Mouse (Mus musculus): ENCODE results near the gene Gm11939. TPM values are rescaled to one million over a fixed set of nuclear protein-coding genes. Genes with fewer than 3 reads are reported as not detected.
"Not testable (repeated sequence)": the region's sequence is repeated elsewhere in the genome, so short reads cannot be mapped to it uniquely, and the experiment has no call there.

Gm11939 gene
- polyA plus RNA-seq (2015; fragmentation: Nextera tagmentation; extraction: Ambion mirVana) = not detected in 2 replicates

DNA sequence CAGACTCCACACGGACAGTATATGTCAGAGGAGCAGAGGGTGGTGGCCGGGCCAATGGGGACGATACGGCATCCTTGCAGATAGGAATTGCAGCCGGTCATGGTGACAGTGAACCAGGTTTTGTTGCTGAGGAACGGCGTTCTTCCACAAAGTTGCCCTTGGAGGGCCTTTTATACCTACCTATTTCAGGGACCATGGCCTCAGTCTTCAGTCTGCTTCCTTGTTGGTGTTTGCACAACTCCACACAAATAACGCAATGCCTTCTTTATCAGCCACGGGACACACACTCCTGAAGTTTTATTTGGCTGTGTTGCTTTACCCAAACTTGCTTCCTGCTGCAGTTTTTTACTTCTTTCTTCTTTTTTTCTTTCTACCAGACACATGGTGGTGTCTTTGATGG, at the start of gene Gm11939:
TSS of gene Gm11939 (minus strand) at position 101 of the 400 bp plus-strand sequence.
- H3K27ac ChIP-seq = no peak within 1 kb of the TSS
- H3K9me3 ChIP-seq = no peaks in the 10 kb centered on the region
- ATAC-seq (ENCODE audit: insufficient read depth, low FRiP score, low read depth) = no peak
- H3K4me1 ChIP-seq = no peaks in the 10 kb centered on the region
- WGBS = 83% methylated on average over 9 of the region's 9 CpGs
- H3K4me2 ChIP-seq = no peak within 1 kb of the TSS
- H3K4me3 ChIP-seq (replicated peaks) = no peak within 1 kb of the TSS
- no peaks in the 10 kb centered on the region for H3K27me3 ChIP-seq (replicated peaks)
- H3K36me3 ChIP-seq = no peaks in the 10 kb centered on the region
- H3K9ac ChIP-seq = no peak within 1 kb of the TSS

- not testable (repeated sequence) for H3K27me3 ChIP-seq (replicated peaks); ATAC-seq (ENCODE audit: insufficient read depth, low FRiP score, low read depth); H3K36me3 ChIP-seq; H3K4me1 ChIP-seq; H3K4me3 ChIP-seq (replicated peaks); H3K9ac ChIP-seq; H3K27ac ChIP-seq; H3K9me3 ChIP-seq; H3K4me2 ChIP-seq
- 48% methylated on average over 1 of the region's 1 CpGs for WGBS
Measured at GRCm38 (mm10) chr11:99603208-99603607, 43.9 kb upstream of the Gm11939 start, which contains the start of gene Gm11938. Gm11938 (minus strand) TSS chr11:99603308.

DNA sequence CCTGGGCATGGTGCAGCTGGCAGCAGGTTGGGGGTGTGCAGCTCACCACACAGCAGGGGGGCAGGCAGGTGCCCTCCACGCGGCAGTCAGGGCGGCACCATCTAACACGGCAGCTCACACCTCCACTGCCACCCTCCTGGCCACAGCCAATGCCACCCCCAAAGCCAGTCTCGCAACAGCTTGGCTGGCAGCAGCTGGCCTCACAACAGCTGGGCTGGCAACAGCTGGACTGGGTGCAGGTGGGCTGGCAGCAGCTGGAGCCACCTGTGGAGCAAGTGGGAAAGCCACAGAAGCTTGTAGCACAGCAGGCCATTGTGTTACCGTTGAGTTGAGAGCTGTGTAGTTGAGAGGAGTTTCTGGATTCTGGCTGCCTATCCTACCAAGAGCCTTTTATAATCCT, 38.5 kb upstream of the Gm11939 start, which contains the start of gene Krtap9-3:
TSS of gene Krtap9-3 (minus strand) at position 364 of the 400 bp plus-strand sequence.
- not testable (repeated sequence) for H3K4me3 ChIP-seq (replicated peaks); H3K27me3 ChIP-seq (replicated peaks); H3K9ac ChIP-seq; H3K4me1 ChIP-seq; ATAC-seq (ENCODE audit: insufficient read depth, low FRiP score, low read depth); H3K9me3 ChIP-seq; H3K36me3 ChIP-seq; H3K27ac ChIP-seq; H3K4me2 ChIP-seq
- 72% methylated on average over 6 of the region's 6 CpGs for WGBS

- Histone ChIP-seq H3K9ac (no peak within 1 kb of the TSS), H3K27me3 (replicated peaks) (no peaks in the 10 kb centered on the region), H3K4me2 (no peak within 1 kb of the TSS), H3K4me3 (replicated peaks) (no peak within 1 kb of the TSS), H3K9me3 (no peaks in the 10 kb centered on the region), H3K4me1 (no peaks in the 10 kb centered on the region), H3K36me3 (no peaks in the 10 kb centered on the region), H3K27ac (no peak within 1 kb of the TSS)
- no peak for ATAC-seq (ENCODE audit: insufficient read depth, low FRiP score, low read depth)
- 81% methylated on average over 6 of the region's 6 CpGs for WGBS
Measured at GRCm38 (mm10) chr11:99590981-99591380, 31.7 kb upstream of the Gm11939 start, which contains the start of gene Krtap1-3. Krtap1-3 (minus strand) TSS chr11:99591339.

- no peak overlapping the region for H3K4me2 ChIP-seq
- WGBS = 81% methylated on average over 7 of the region's 7 CpGs
- no peak overlapping the region for H3K9ac ChIP-seq
- ATAC-seq (ENCODE audit: insufficient read depth, low FRiP score, low read depth) = no peak
- H3K27me3 ChIP-seq (replicated peaks) = no peaks in the 10 kb centered on the region
- no peaks in the 10 kb centered on the region for H3K36me3 ChIP-seq
- H3K4me3 ChIP-seq (replicated peaks) = no peak overlapping the region
- no peaks in the 10 kb centered on the region for H3K4me1 ChIP-seq
- no peak overlapping the region for H3K27ac ChIP-seq
- H3K9me3 ChIP-seq = no peaks in the 10 kb centered on the region
Measured at GRCm38 (mm10) chr11:99585096-99585495, 25.8 kb upstream of the Gm11939 start.

DNA sequence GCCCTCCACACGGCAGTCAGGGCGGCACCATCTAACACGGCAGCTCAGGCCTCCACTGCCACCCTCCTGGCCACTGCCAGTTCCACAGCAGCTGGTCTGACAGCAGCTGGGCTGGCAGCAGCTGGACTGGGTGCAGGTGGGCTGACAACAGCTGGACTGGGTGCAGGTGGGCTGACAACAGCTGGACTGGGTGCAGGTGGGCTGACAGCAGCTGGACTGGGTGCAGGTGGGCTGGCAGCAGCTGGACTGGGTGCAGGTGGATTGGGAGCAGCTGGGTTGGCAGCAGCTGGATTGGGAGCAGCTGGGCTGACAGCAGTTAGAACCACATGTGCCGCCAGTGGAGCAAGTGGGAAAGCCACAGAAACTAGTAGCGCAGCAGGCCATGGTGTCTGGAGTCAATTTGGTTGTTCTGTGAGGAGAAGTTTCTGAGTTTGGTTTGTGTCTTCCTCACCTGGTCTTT, 24.0 kb upstream of the Gm11939 start, which contains the start of gene Krtap1-4:
TSS of gene Krtap1-4 (minus strand) at position 410 of the 460 bp plus-strand sequence.
- no peaks in the 10 kb centered on the region for H3K9me3 ChIP-seq
- no peak within 1 kb of the TSS for H3K4me3 ChIP-seq (replicated peaks)
- no peak within 1 kb of the TSS for H3K27ac ChIP-seq
- H3K4me2 ChIP-seq = no peak within 1 kb of the TSS
- no peak within 1 kb of the TSS for H3K9ac ChIP-seq
- H3K36me3 ChIP-seq = no peaks in the 10 kb centered on the region
- no peaks in the 10 kb centered on the region for H3K27me3 ChIP-seq (replicated peaks)
- ATAC-seq (ENCODE audit: insufficient read depth, low FRiP score, low read depth) = no peak
- H3K4me1 ChIP-seq = no peaks in the 10 kb centered on the region
- 77% methylated on average over 5 of the region's 5 CpGs for WGBS

- H3K9ac ChIP-seq = no peak overlapping the region
- H3K4me3 ChIP-seq (replicated peaks) = no peak overlapping the region
- H3K27me3 ChIP-seq (replicated peaks) = no peaks in the 10 kb centered on the region
- no peak overlapping the region for H3K27ac ChIP-seq
- no peak overlapping the region for H3K4me2 ChIP-seq
- no peak for ATAC-seq (ENCODE audit: insufficient read depth, low FRiP score, low read depth)
- no peaks in the 10 kb centered on the region for H3K4me1 ChIP-seq
- 81% methylated on average over 6 of the region's 6 CpGs for WGBS
- no peaks in the 10 kb centered on the region for H3K9me3 ChIP-seq
- H3K36me3 ChIP-seq = no peaks in the 10 kb centered on the region
Measured at GRCm38 (mm10) chr11:99581564-99581963, 22.3 kb upstream of the Gm11939 start.

- 92% methylated on average over 5 of the region's 5 CpGs for WGBS
Measured at GRCm38 (mm10) chr11:99581051-99581450, 21.8 kb upstream of the Gm11939 start.

GRCm38 (mm10) chr11:99580636-99581035, 21.4 kb upstream of the Gm11939 start, which contains the start of gene Krtap1-5:
Krtap1-5 (minus strand) TSS chr11:99581016.
- WGBS = 80% methylated on average over 6 of the region's 6 CpGs
- H3K4me2 ChIP-seq = no peak within 1 kb of the TSS
- no peaks in the 10 kb centered on the region for H3K27me3 ChIP-seq (replicated peaks)
- H3K27ac ChIP-seq = no peak within 1 kb of the TSS
- no peaks in the 10 kb centered on the region for H3K4me1 ChIP-seq
- no peak for ATAC-seq (ENCODE audit: insufficient read depth, low FRiP score, low read depth)
- no peak within 1 kb of the TSS for H3K4me3 ChIP-seq (replicated peaks)
- no peaks in the 10 kb centered on the region for H3K9me3 ChIP-seq
- no peak within 1 kb of the TSS for H3K9ac ChIP-seq
- H3K36me3 ChIP-seq = no peaks in the 10 kb centered on the region

More at GRCm38 (mm10) chr11:99581051-99581450, 21.8 kb upstream of the Gm11939 start:
- no peak for ATAC-seq (ENCODE audit: insufficient read depth, low FRiP score, low read depth)
- Histone ChIP-seq H3K27ac (no peak overlapping the region), H3K4me3 (replicated peaks) (no peak overlapping the region), H3K9me3 (no peaks in the 10 kb centered on the region), H3K9ac (no peak overlapping the region), H3K36me3 (no peaks in the 10 kb centered on the region), H3K4me2 (no peak overlapping the region), H3K4me1 (no peaks in the 10 kb centered on the region), H3K27me3 (replicated peaks) (no peaks in the 10 kb centered on the region)

GRCm38 (mm10) chr11:99574106-99574505, 14.8 kb upstream of the Gm11939 start:
- Histone ChIP-seq H3K4me1 (no peaks in the 10 kb centered on the region), H3K9ac (no peak overlapping the region), H3K27ac (no peak overlapping the region), H3K4me3 (replicated peaks) (no peak overlapping the region), H3K9me3 (no peaks in the 10 kb centered on the region), H3K27me3 (replicated peaks) (no peaks in the 10 kb centered on the region), H3K4me2 (peak overlapping the region; percentile 45; the same call in 1 of the 2 replicates), H3K36me3 (no peaks in the 10 kb centered on the region)
- 2% methylated on average over 7 of the region's 7 CpGs for WGBS
- ATAC-seq (ENCODE audit: insufficient read depth, low FRiP score, low read depth) = no peak

GRCm38 (mm10) chr11:99573164-99573563, 13.9 kb upstream of the Gm11939 start:
- no peak overlapping the region for H3K4me3 ChIP-seq (replicated peaks)
- no peaks in the 10 kb centered on the region for H3K27me3 ChIP-seq (replicated peaks)
- no peaks in the 10 kb centered on the region for H3K9me3 ChIP-seq
- H3K4me2 ChIP-seq = no peak overlapping the region
- no peak for ATAC-seq (ENCODE audit: insufficient read depth, low FRiP score, low read depth)
- H3K4me1 ChIP-seq = no peaks in the 10 kb centered on the region
- no peak overlapping the region for H3K9ac ChIP-seq
- no peak overlapping the region for H3K27ac ChIP-seq
- WGBS = 66% methylated on average over 4 of the region's 4 CpGs
- H3K36me3 ChIP-seq = no peaks in the 10 kb centered on the region

- Histone ChIP-seq H3K4me3 (replicated peaks) (no peak within 1 kb of the TSS), H3K27ac (no peak within 1 kb of the TSS), H3K36me3 (no peaks in the 10 kb centered on the region), H3K9ac (no peak within 1 kb of the TSS), H3K9me3 (no peaks in the 10 kb centered on the region), H3K4me2 (no peak within 1 kb of the TSS), H3K4me1 (no peaks in the 10 kb centered on the region), H3K27me3 (replicated peaks) (no peaks in the 10 kb centered on the region)
- ATAC-seq (ENCODE audit: insufficient read depth, low FRiP score, low read depth) = no peak
- WGBS = 85% methylated on average over 7 of the region's 7 CpGs
Measured at GRCm38 (mm10) chr11:99566530-99566929, 7.3 kb upstream of the Gm11939 start, which contains the start of gene Krtap3-1. Krtap3-1 (minus strand) TSS chr11:99566630.

Data from stomach, embryonic 15.5 days (tissue).